17 mouse cellular contexts compared by ENCODE assay signal in genomic region chr8:116215286-116215860, GRCm38 (mm10).
DNase-seq lines count a peak whose midpoint lies in the region; ATAC-seq and TF ChIP-seq lines count a peak whose summit lies in the region.
"Had no signal": no experiment of that assay in that cellular context is flagged by ENCODE, and none has a peak within 500 bp of the region (broad histone marks: within the 10 kb centered on the region; RNA-seq: fewer than 3 reads in every experiment).

No protein-coding gene starts in this region.

- TF ChIP-seq CTCF in lung, embryonic 14.5 days (IDR thresholded peaks at IDR 0.05; ENCODE audit: low read depth) = no peak

- H3K9ac ChIP-seq in lung, embryonic 14.5 days = no peak overlapping the region
- H3K9ac ChIP-seq: forebrain, embryonic 13.5 days; forebrain, postnatal 0 days; heart, embryonic 12.5 days had no signal

- no peaks in the 10 kb centered on the region for H3K4me1 ChIP-seq in lung, embryonic 14.5 days (ENCODE audit: insufficient read depth)
- H3K4me1 ChIP-seq: forebrain, embryonic 13.5 days; heart, embryonic 12.5 days had no signal

- no peak overlapping the region for H3K4me2 ChIP-seq in lung, embryonic 14.5 days
- H3K4me2 ChIP-seq: forebrain, embryonic 13.5 days; heart, embryonic 12.5 days had no signal

- intact Hi-C loops in heart, postnatal 14 days (cut with DNase I) = no loop called here

- peak; percentile 78 for DNase-seq in heart, adult 11 months
- DNase-seq in heart, postnatal 14 days = no peak
- DNase-seq in lung, embryonic 14.5 days = peak; percentile 62
- no peak for DNase-seq in lung, postnatal 14 days
- peak; percentile 34 for DNase-seq in kidney, adult 9 months
- peak; percentile 51 for DNase-seq in kidney, postnatal 14 days
- no peak for DNase-seq in spleen, postnatal 10 days (ENCODE audit: low spot score in 2 of 2)
- DNase-seq in B cell, adult 2 months = no peak
- DNase-seq: adrenal gland, postnatal 10 days; cerebellum, adult 11-12 months; cerebellum, adult 9-10 months; cerebellum, postnatal 36 days; forebrain, postnatal 0 days; gastrocnemius, postnatal 14 days; heart, postnatal 36 days had no signal

- ATAC-seq in lung, embryonic 14.5 days (ENCODE audit: insufficient read depth) = peak; percentile 31; the same call in 1 of the 2 replicates
- ATAC-seq: forebrain, embryonic 13.5 days; forebrain, postnatal 0 days had no signal

- no peak overlapping the region; the same call in 1 of the 2 replicates for H3K27ac ChIP-seq in lung, embryonic 14.5 days (ENCODE audit: low read depth)
- H3K27ac ChIP-seq: forebrain, embryonic 13.5 days had no signal

- no peaks in the 10 kb centered on the region for H3K9me3 ChIP-seq in lung, embryonic 14.5 days (ENCODE audit: low read depth, low read length)
- H3K9me3 ChIP-seq: forebrain, embryonic 13.5 days had no signal

- no peaks in the 10 kb centered on the region for H3K27me3 ChIP-seq in lung, embryonic 14.5 days (ENCODE audit: insufficient read depth, low read length)
- H3K27me3 ChIP-seq: forebrain, embryonic 13.5 days; heart, embryonic 12.5 days had no signal

- H3K36me3 ChIP-seq in lung, embryonic 14.5 days (ENCODE audit: insufficient read depth) = no peaks in the 10 kb centered on the region
- H3K36me3 ChIP-seq: heart, embryonic 12.5 days had no signal

- 22% methylated on average over 5 of the region's 5 CpGs for WGBS in lung, embryonic 14.5 days

- no peak overlapping the region for H3K4me3 ChIP-seq in lung, embryonic 14.5 days (ENCODE audit: low read depth, low read length)
- H3K4me3 ChIP-seq: forebrain, embryonic 13.5 days; heart, embryonic 12.5 days had no signal

Comparison
In these comparisons a context has a peak if more than half of its experiments do, and no peak if none do; other contexts are left out.
1. DNase-seq: peak in heart, adult 11 months (single experiment), lung, embryonic 14.5 days (single experiment), kidney, adult 9 months (single experiment) and kidney, postnatal 14 days (single experiment); none in heart, postnatal 14 days (0 of 2), lung, postnatal 14 days (single experiment), spleen, postnatal 10 days (0 of 2) and B cell, adult 2 months (0 of 2).